Mouse (Mus musculus): ENCODE measurements around the gene Tfip11.
A peak's percentile ranks its signal among the peaks of the same experiment; 100 is the strongest.

Tfip11 gene

GRCm38 (mm10) chr5:112323246-112323645 lies 2.9 kb upstream of the Tfip11 start:
- no peak for DNase-seq

- DNase-seq = peak; percentile 38 to 63
These were observed 1.3 kb upstream of the Tfip11 start for GRCm38 (mm10) chr5:112324637-112325545.

- no peak for DNase-seq
These were observed 370 bp downstream of the Tfip11 start for GRCm38 (mm10) chr5:112326446-112327009.

GRCm38 (mm10) chr5:112327854-112328253 lies 1.7 kb downstream of the Tfip11 start:
- no peak for DNase-seq

GRCm38 (mm10) chr5:112329805-112330564 lies 3.8 kb downstream of the Tfip11 start:
- no peak for DNase-seq

- DNase-seq = peak; percentile 46 to 73
These were observed 9.3 kb downstream of the Tfip11 start for GRCm38 (mm10) chr5:112335473-112335872.

GRCm38 (mm10) chr5:112337004-112337403 lies 10.8 kb downstream of the Tfip11 start:
- no peak for DNase-seq

- DNase-seq = no peak
These were observed 13.1 kb downstream of the Tfip11 start for GRCm38 (mm10) chr5:112339215-112339614.

- DNase-seq = peak; percentile 73 to 85
These were observed 16.5 kb downstream of the Tfip11 start, which contains the start of the genes Srrd and Hps4 for GRCm38 (mm10) chr5:112342463-112343204. Gene Srrd, minus strand, starts transcription at chr5:112343040. Gene Hps4, plus strand, starts transcription at chr5:112343083.

GRCm38 (mm10) chr5:112343205-112343595 lies 17.0 kb downstream of the Tfip11 start:
- no peak for DNase-seq

- DNase-seq = no peak
These were observed 18.2 kb downstream of the Tfip11 start for GRCm38 (mm10) chr5:112344092-112344960.

- DNase-seq = no peak
These were observed 20.2 kb downstream of the Tfip11 start for GRCm38 (mm10) chr5:112346211-112346965.

- DNase-seq = no peak
These were observed 23.0 kb downstream of the Tfip11 start for GRCm38 (mm10) chr5:112349169-112349568.

GRCm38 (mm10) chr5:112355493-112355892 lies 29.3 kb downstream of the Tfip11 start:
- DNase-seq = no peak

- no peak for DNase-seq
These were observed 29.8 kb downstream of the Tfip11 start, which contains the start of gene Gm6583 for GRCm38 (mm10) chr5:112355910-112356309. Gene Gm6583, minus strand, starts transcription at chr5:112356033.

GRCm38 (mm10) chr5:112356322-112356721 lies 30.2 kb downstream of the Tfip11 start:
- no peak for DNase-seq

GRCm38 (mm10) chr5:112359520-112359919 lies 33.4 kb downstream of the Tfip11 start:
- DNase-seq = no peak

GRCm38 (mm10) chr5:112360077-112360476 lies 33.9 kb downstream of the Tfip11 start:
- no peak for DNase-seq

- no peak for DNase-seq
These were observed 38.1 kb downstream of the Tfip11 start for GRCm38 (mm10) chr5:112364184-112364797.

- no peak for DNase-seq
These were observed 40.7 kb downstream of the Tfip11 start for GRCm38 (mm10) chr5:112366879-112367278.

Data from spleen, adult 18-20 months (tissue).